Mouse (Mus musculus) olfactory bulb, adult 2 months (tissue): Measurements from ENCODE around the gene Tmem56.

ENCODE experiments used
- CTCF ChIP-seq: fragments of 200-500 bp; IDR thresholded peaks from 2 replicates; pipeline ENCODE4 v1.5.1; 2012; ENCODE audit warnings: low read depth, mild to moderate bottlenecking, low read length, moderate library complexity; ENCODE audit not compliant: insufficient read depth
- POLR2A ChIP-seq: fragments of 200-500 bp; IDR thresholded peaks from 2 replicates; pipeline ENCODE4 v1.6.1; 2012; ENCODE audit warnings: mild to moderate bottlenecking, low read depth, low read length, moderate library complexity; ENCODE audit not compliant: insufficient read depth

DNA sequence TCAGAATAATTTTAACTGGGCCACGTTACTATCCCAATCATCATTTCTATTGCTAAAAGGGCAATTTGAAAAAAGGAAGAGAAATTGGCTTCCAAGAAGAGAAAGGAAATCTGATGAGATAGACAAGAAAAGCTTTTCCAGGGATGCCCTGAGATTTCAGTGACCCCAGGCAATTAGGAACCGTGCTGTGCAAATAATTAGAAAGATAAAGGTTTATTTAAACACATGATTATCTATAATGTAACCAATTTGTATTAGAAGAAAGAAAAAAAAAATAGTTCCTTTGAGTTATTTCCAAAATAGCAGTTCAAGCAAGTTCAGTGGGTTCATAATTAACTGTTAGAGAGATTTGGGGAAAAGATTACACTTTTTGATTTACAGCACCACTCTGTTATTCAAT is 110.2 kb downstream of the Tmem56 start:
- TF ChIP-seq POLR2A = no peak
- TF ChIP-seq CTCF = no peak
